Mouse (Mus musculus) T-helper 17 cell (primary cell): Measurements from ENCODE around the gene Mrfap1.

Experiments
- in situ Hi-C, 2 experiments: fragments of 300-600 bp; cut with MboI, MseI; formaldehyde crosslinking; loops; 1 replicate in 1 of 2; 2 replicates in 1 of 2; pipeline ENCODE4 v1.15.1; 2025; ENCODE audit warnings: high pct_unique_total_duplicates in 2 of 2

Gene Mrfap1

DNA sequence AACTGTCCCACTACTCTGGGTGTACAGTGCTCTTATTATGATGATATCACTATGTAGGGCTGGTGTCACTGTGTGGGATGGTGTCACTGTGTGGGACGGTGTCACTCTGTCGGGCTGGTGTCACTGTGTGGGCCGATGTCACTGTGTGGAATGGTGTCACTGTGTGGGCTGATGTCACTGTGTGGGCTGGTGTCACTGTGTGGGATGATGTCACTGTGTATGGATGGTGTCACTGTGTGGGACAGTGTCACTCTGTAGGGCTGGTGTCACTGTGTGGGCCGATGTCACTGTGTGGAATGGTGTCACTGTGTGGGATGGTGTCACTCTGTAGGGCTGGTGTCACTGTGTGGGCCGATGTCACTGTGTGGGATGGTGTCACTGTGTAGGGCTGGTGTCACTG lies 10.5 kb downstream of the Mrfap1 start:
- in situ Hi-C loops: no loop called here

- in situ Hi-C loops: no loop called here
These were observed 17.1 kb downstream of the Mrfap1 start for GRCm38 (mm10) chr5:36779512-36779911.

GRCm38 (mm10) chr5:36778901-36779300 lies 17.7 kb downstream of the Mrfap1 start:
- in situ Hi-C loops: no loop called here

DNA sequence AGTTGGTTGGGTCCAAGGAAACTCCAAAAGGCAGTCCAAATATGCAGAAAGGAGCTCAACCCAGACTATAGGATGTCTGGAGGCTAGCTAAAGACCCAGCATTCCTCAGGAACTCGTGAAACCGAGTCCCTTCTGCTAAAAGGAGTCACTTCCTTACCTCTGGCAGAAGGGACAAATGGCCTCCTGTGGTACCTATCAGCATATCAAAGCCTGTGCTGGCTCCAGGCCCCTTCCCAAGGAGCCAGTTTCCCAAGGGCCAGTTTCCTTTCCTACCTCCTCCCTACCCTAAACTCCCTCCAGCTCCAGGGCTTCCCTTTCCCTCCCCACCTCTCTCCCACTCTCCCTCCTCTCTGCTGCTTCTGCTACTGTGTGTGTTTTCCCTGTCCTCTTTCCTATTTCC lies 19.4 kb downstream of the Mrfap1 start:
- in situ Hi-C loops: no loop called here

DNA sequence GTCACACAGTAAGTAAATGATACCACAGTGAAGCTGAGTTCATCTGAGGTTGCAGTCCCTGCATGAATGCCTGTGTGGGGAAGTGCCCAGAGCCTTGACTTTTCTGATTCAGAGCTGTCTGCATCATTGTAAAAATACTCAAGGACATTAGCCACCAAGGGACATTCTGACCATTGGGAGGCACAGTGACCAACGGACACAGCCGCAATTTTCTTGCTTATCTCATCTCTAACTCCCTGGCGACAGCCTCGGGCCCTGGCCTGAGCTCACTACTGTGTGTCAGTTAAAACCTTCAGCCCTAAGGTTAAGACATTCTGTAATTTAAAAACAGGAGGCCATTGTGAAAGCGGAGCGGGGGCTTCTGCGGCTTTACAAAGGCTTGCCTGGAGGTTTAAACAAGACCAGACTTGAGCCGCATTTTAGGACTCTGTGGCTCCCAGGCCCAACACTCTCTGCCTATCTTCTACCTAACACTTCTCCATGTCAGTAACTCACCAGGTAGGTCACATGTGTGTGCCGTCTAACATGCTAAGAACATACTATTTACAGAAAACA lies 20.5 kb downstream of the Mrfap1 start:
- in situ Hi-C loops: no loop called here

GRCm38 (mm10) chr5:36775317-36775716 lies 21.3 kb downstream of the Mrfap1 start:
- in situ Hi-C loops: no loop called here

GRCm38 (mm10) chr5:36772586-36772985 lies 24.0 kb downstream of the Mrfap1 start:
- in situ Hi-C loops: no loop called here

GRCm38 (mm10) chr5:36769603-36770002 lies 27.0 kb downstream of the Mrfap1 start:
- in situ Hi-C loops: no loop called here

GRCm38 (mm10) chr5:36766958-36767703 lies 29.4 kb downstream of the Mrfap1 start:
- in situ Hi-C loops: no loop called here

GRCm38 (mm10) chr5:36759848-36760247 lies 36.7 kb downstream of the Mrfap1 start:
- in situ Hi-C loops: no loop called here

GRCm38 (mm10) chr5:36757033-36757432 lies 39.5 kb downstream of the Mrfap1 start:
- in situ Hi-C loops: no loop called here

DNA sequence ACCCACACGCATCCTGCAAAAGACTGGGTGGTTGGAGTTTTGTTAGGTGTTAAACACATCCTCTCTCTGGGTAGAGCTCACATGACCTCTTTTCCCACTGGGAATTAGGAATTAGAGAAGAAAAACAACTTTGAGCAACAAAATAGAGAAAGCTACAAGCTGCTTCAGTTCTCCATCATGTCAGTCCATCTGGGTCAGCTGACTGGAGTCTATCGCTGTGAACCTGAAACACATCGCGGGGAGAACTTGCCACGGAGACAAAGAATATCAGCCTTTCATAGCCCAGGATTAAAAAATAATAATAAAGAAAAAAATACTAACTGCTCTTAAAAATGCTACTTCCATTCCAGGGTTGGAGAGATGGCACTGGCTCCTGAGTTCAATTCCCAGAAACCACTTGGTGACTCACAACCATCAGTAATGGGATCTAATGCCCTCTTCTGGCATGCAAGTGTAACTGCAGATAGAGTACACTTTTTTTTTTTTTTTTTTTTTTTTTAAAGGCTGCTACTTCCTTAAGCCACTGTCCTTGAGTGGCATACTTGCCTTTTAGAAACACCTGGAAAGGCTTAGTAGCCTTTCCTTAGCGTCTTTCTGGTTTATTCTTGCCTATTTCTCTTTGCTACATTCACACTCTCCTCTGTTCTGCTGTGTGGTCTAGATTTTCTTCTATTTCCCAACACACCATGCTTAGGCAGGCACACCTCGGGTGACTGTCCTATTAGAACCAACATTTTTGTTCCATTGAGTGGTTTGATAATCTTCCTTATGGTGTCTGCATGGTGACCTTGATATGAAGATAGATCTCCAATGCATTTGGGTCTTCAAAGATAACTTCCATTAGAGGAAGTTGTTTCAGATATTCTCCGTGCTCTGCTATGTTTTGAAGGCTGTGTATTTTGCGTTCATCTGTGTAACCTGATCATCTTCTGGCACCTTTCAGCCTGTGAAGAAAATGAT lies 46.2 kb downstream of the Mrfap1 start:
- in situ Hi-C loops: no loop called here

GRCm38 (mm10) chr5:36748536-36749061 lies 48.0 kb downstream of the Mrfap1 start, which contains the start of gene Bloc1s4:
TSS of gene Bloc1s4 (minus strand) at chr5:36748650.
- in situ Hi-C loops: no loop called here

GRCm38 (mm10) chr5:36747794-36748535 lies 48.6 kb downstream of the Mrfap1 start:
- in situ Hi-C loops: no loop called here

- in situ Hi-C loops: no loop called here
These were observed 49.5 kb downstream of the Mrfap1 start for GRCm38 (mm10) chr5:36747071-36747470.
